Mouse (Mus musculus): ENCODE results near the gene Rnf13.

The Rnf13 gene

DNA sequence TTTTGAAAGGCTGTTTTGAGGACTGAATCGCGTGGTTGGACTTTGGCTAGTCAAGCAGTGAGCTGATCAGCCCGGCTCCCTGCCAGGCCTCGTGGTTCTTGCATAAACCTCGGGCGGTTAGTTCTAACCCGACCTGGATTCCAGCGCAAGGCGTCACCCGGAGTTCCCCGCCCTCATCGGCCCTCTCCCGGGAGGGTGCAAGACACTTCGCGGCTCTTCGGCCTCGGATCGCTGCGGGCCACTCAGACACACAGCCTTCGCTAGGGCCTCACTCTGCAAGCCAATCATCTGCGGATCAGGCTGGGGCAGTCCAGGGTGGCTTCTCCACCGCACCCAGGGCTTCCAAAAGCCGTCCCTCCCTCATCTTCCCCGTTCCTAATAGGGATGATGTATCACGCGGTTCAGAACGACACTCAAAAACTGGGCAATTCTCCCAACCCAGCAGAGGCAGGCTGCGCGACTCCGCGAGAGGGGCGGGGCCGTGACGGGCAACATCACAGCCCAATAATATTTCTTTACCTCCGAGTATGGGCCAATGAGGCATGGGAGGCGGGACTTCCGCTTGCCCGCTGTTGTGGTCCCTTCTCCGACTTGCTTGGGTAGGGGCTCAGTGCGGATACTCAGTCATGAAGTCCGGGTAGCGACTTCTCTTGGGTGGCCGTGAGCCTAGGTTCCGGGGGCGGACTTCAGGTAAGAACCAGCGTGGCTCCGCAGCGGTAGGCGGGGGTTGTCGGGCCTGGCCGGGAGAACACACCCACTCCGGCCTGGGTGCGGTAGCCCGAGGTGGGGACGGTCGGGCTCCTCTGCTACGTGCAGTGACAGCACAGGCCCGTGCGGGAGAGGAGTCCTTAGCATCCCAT, at the start of gene Rnf13:
Gene Rnf13 (plus strand): TSS at position 552 of the 860 bp plus-strand sequence.
- Histone ChIP-seq H3K36me3 (ENCODE audit: control insufficient read depth, insufficient read depth, low read length, poor library complexity, severe bottlenecking) (no peaks in the 10 kb centered on the region), H3K27me3 (ENCODE audit: control insufficient read depth, insufficient read depth, low read length, poor library complexity, severe bottlenecking) (no peaks in the 10 kb centered on the region)
- DNase-seq (ENCODE audit: low read depth, low spot score) = peak; percentile 91

DNA sequence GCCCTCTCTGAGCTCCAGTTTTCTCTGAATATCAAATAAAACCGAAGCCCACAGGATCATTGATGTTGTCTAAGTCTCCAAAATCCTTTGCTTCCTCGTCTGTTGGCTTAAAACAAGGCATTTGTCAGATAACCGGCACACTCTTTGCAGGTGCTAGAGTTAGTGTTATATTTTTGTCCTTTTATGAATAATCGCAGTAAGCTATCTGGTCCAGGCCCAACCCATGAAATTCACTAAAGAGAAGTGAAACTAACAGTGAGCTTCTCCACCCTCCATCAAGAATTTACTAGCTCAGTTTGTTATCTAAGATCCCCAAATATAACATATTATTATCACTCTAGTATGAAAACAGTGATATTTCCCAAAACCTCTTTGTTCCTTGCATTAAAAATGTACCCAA, 44.1 kb upstream of the Rnf13 start:
- H3K36me3 ChIP-seq (ENCODE audit: control insufficient read depth, insufficient read depth, low read length, poor library complexity, severe bottlenecking) = no peaks in the 10 kb centered on the region
- DNase-seq (ENCODE audit: low read depth, low spot score) = peak; percentile 64
- no peaks in the 10 kb centered on the region for H3K27me3 ChIP-seq (ENCODE audit: control insufficient read depth, insufficient read depth, low read length, poor library complexity, severe bottlenecking)

DNA sequence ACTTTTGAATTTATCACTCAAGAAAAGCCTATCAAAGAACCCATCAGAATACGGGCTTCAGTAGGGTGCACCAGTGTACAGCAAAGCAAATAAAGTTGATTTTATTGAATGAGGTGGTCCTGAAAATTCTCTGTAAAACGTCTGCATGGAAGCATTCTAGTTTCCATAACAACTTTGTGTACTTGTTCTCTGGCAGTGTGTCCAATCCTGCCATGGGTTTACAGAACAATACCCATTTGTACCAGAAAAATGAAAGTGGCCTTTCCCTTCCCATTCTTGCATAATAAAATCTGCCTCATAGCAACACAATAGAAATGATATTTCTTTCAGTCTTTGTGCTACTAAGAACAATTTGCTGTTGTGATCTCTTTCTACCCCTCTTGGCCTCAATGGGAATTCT, 43.1 kb upstream of the Rnf13 start, which contains the start of gene Ankub1:
Gene Ankub1 (minus strand): TSS at position 81 of the 400 bp plus-strand sequence.
- no peak for DNase-seq (ENCODE audit: low read depth, low spot score)
- Histone ChIP-seq H3K27me3 (ENCODE audit: control insufficient read depth, insufficient read depth, low read length, poor library complexity, severe bottlenecking) (no peaks in the 10 kb centered on the region), H3K36me3 (ENCODE audit: control insufficient read depth, insufficient read depth, low read length, poor library complexity, severe bottlenecking) (no peaks in the 10 kb centered on the region)

- H3K36me3 ChIP-seq (ENCODE audit: control insufficient read depth, insufficient read depth, low read length, poor library complexity, severe bottlenecking) = no peaks in the 10 kb centered on the region
- no peaks in the 10 kb centered on the region for H3K27me3 ChIP-seq (ENCODE audit: control insufficient read depth, insufficient read depth, low read length, poor library complexity, severe bottlenecking)
- peak; percentile 70 for DNase-seq (ENCODE audit: low read depth, low spot score)
These were observed 39.6 kb upstream of the Rnf13 start for GRCm38 (mm10) chr3:57696249-57696648.

- H3K27me3 ChIP-seq (ENCODE audit: control insufficient read depth, insufficient read depth, low read length, poor library complexity, severe bottlenecking) = no peaks in the 10 kb centered on the region
- no peaks in the 10 kb centered on the region for H3K36me3 ChIP-seq (ENCODE audit: control insufficient read depth, insufficient read depth, low read length, poor library complexity, severe bottlenecking)
These were observed 39.1 kb upstream of the Rnf13 start for GRCm38 (mm10) chr3:57696779-57697178.

DNA sequence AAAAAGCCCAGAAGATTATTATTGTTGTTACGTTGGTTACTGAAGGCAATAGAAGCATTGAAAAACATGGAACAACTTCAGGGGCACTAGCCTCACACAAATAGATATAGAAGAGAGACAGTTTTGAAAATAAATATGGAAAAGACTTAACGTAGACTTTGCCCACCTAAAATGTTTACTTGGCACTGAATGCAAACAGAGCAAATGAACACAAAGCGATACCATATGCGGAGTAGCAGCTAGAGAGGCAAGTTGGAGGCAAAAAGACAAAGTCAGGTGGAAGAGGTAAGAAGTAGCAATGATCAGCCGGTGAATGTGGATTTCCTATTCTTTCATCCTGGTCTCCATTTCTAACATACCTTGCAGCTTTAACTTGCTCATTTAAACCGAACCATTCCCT, 21.7 kb upstream of the Rnf13 start:
- DNase-seq (ENCODE audit: low read depth, low spot score) = no peak
- Histone ChIP-seq H3K27me3 (ENCODE audit: control insufficient read depth, insufficient read depth, low read length, poor library complexity, severe bottlenecking) (no peaks in the 10 kb centered on the region), H3K36me3 (ENCODE audit: control insufficient read depth, insufficient read depth, low read length, poor library complexity, severe bottlenecking) (no peaks in the 10 kb centered on the region)

More at GRCm38 (mm10) chr3:57696779-57697178, 39.1 kb upstream of the Rnf13 start:
- no peak for DNase-seq (ENCODE audit: low read depth, low spot score)

GRCm38 (mm10) chr3:57732206-57732915, 3.5 kb upstream of the Rnf13 start:
- H3K36me3 ChIP-seq (ENCODE audit: control insufficient read depth, insufficient read depth, low read length, poor library complexity, severe bottlenecking) = no peaks in the 10 kb centered on the region
- DNase-seq (ENCODE audit: low read depth, low spot score) = no peak

GRCm38 (mm10) chr3:57736419-57737095, 695 bp downstream of the Rnf13 start:
- Histone ChIP-seq H3K27me3 (ENCODE audit: control insufficient read depth, insufficient read depth, low read length, poor library complexity, severe bottlenecking) (no peaks in the 10 kb centered on the region), H3K36me3 (ENCODE audit: control insufficient read depth, insufficient read depth, low read length, poor library complexity, severe bottlenecking) (no peaks in the 10 kb centered on the region)
- DNase-seq (ENCODE audit: low read depth, low spot score) = peak; percentile 12

More at GRCm38 (mm10) chr3:57732206-57732915, 3.5 kb upstream of the Rnf13 start:
- no peaks in the 10 kb centered on the region for H3K27me3 ChIP-seq (ENCODE audit: control insufficient read depth, insufficient read depth, low read length, poor library complexity, severe bottlenecking)

GRCm38 (mm10) chr3:57739830-57740229, 4.0 kb downstream of the Rnf13 start:
- Histone ChIP-seq H3K36me3 (ENCODE audit: control insufficient read depth, insufficient read depth, low read length, poor library complexity, severe bottlenecking) (no peaks in the 10 kb centered on the region), H3K27me3 (ENCODE audit: control insufficient read depth, insufficient read depth, low read length, poor library complexity, severe bottlenecking) (no peaks in the 10 kb centered on the region)
- no peak for DNase-seq (ENCODE audit: low read depth, low spot score)

- no peaks in the 10 kb centered on the region for H3K27me3 ChIP-seq (ENCODE audit: control insufficient read depth, insufficient read depth, low read length, poor library complexity, severe bottlenecking)
- DNase-seq (ENCODE audit: low read depth, low spot score) = no peak
- peaks cover 1% of the 10 kb centered on the region; the same call in 1 of the 2 replicates for H3K36me3 ChIP-seq (ENCODE audit: control insufficient read depth, insufficient read depth, low read length, poor library complexity, severe bottlenecking)
These were observed 12.9 kb downstream of the Rnf13 start for GRCm38 (mm10) chr3:57748576-57749267.

DNA sequence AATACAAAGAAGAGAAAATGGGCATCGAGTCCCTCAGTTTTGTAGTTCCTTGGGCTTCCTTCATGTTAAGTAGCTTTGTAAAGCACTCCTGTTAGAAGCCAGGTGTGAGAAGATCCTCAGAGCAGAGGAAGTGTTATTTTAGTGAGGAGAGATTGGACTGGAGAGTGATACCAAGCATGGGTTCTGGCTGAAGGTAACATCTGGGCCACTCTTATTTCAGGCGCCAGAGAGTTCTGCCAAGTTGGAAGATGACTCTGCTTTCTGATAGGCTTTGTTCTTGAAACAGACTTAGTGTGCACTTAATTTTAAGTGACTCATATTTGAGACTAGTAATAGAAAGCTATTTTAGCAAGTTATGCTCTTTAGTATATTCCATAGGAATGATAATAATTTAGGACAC, 41.1 kb downstream of the Rnf13 start:
- no peak for DNase-seq (ENCODE audit: low read depth, low spot score)
- peaks cover 3% of the 10 kb centered on the region; the same call in 1 of the 2 replicates for H3K36me3 ChIP-seq (ENCODE audit: control insufficient read depth, insufficient read depth, low read length, poor library complexity, severe bottlenecking)
- no peaks in the 10 kb centered on the region for H3K27me3 ChIP-seq (ENCODE audit: control insufficient read depth, insufficient read depth, low read length, poor library complexity, severe bottlenecking)

DNA sequence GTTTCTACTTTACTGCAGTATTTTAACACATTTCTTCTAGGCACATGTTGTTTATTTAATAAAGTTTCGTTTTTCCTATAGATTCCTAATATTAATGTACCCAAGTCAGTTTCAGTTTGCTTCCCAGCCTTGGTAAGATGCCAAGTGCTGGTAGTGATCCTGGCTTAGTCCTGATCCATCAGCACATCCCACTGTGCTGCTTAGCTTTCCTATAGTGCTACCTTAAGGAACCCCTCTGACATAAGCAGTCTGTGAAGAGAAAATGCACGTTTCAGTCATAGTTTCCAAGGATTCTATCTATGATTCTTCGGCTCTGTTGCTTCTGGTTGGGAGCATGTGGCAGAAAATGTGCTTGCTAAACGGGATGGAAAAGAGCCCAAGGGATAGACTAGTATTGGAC, 52.6 kb downstream of the Rnf13 start:
- Histone ChIP-seq H3K27me3 (ENCODE audit: control insufficient read depth, insufficient read depth, low read length, poor library complexity, severe bottlenecking) (no peaks in the 10 kb centered on the region), H3K36me3 (ENCODE audit: control insufficient read depth, insufficient read depth, low read length, poor library complexity, severe bottlenecking) (0 out of 2 replicates have a peak, but pooled peaks cover 2% of the 10 kb centered on the region)
- no peak for DNase-seq (ENCODE audit: low read depth, low spot score)

DNA sequence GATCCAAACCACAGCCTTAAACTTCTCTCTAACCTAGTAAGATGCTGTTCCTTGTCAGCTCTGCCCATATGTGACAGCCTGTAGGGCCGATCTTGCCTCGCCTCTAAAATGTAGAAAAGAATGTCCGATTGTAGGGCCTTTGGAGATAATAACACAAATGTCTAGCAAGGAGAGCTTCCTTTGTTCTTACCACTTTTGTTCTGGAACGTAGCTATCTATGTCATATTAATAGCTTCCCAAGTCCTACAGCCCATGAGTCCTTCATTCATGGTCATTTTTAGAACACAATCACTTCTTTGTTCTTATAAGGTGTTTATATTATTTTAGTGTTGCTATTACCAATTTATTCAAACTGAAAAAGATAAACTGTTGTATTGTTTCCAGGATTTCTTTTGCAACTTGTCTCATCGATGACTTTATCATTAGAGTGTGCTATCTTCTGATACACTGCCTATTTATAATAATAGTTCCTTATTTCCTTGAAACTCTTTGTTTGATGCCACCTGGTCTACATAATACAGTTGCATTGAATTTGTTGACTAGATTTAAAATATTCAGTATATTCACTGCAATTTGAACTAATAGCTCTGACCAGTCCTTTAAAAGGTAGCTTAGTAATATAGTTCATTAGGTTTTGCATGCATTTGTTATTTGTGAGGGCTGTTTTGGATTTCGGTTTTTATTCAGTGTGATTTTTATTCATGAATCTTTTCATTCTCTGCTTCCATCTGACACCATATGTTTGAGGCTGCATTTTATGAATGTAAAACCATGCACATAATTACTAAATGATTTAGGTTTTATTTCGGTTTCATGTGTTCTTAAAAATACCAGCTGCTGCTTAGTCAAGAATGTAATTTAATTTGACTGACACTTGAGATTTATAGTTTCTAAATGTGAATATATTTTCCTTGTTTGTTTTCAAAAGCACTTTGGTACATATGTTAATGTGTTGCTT, 53.4 kb downstream of the Rnf13 start:
- Histone ChIP-seq H3K36me3 (ENCODE audit: control insufficient read depth, insufficient read depth, low read length, poor library complexity, severe bottlenecking) (0 out of 2 replicates have a peak, but pooled peaks cover 2% of the 10 kb centered on the region), H3K27me3 (ENCODE audit: control insufficient read depth, insufficient read depth, low read length, poor library complexity, severe bottlenecking) (no peaks in the 10 kb centered on the region)
- DNase-seq (ENCODE audit: low read depth, low spot score) = no peak

All from splenic B cell, adult 2 months (primary cell).